Mouse (Mus musculus) liver, postnatal 0 days (tissue): ENCODE measurements around the gene Smarcd3. TPM values are rescaled to one million over a fixed set of nuclear protein-coding genes. Genes with fewer than 3 reads are reported as not detected.
A peak's percentile ranks its signal among the peaks of the same experiment; 100 is the strongest.

Source experiments
- ATAC-seq: fragments of 200-750 bp; cut with Nextera tagmentation; 2 replicates; pipeline ENCODE4 v1.8.0; 2017; ENCODE audit warnings: mild to moderate bottlenecking, moderate library complexity
- DNase-seq: peaks from one replicate; pipeline ENCODE4 v3.0.0-alpha.2; 2016
- H3K27ac ChIP-seq: fragments of 300-500 bp; sonication (generic); 2 replicates; pipeline ENCODE4 v1.5.1; 2014; ENCODE audit warnings: antibody characterized with exemption, moderate library complexity, mild to moderate bottlenecking, low read depth
- H3K27me3 ChIP-seq: fragments of 300-500 bp; sonication (generic); 2 replicates; pipeline ENCODE4 v1.6.1; 2014; ENCODE audit warnings: low read length, control low read depth, mixed read lengths; ENCODE audit not compliant: insufficient read depth
- H3K36me3 ChIP-seq: fragments of 300-500 bp; sonication (generic); replicated peaks from 2 replicates; pipeline ENCODE4 v1.6.1; 2014; ENCODE audit warnings: mild to moderate bottlenecking, control low read depth, low read length, moderate library complexity, mixed read lengths; ENCODE audit not compliant: insufficient read depth
- H3K4me1 ChIP-seq: fragments of 300-500 bp; sonication (generic); 2 replicates; pipeline ENCODE4 v1.6.1; 2014; ENCODE audit warnings: antibody characterized with exemption, mild to moderate bottlenecking, control low read depth; ENCODE audit not compliant: insufficient read depth
- H3K4me2 ChIP-seq: fragments of 300-500 bp; sonication (generic); 2 replicates; pipeline ENCODE4 v1.6.1; 2014; ENCODE audit warnings: low read depth, mild to moderate bottlenecking, low read length, moderate library complexity, mixed read lengths
- H3K4me3 ChIP-seq: fragments of 300-500 bp; sonication (generic); 2 replicates; pipeline ENCODE4 v1.5.1; 2014; ENCODE audit warnings: low read depth, low read length
- H3K9ac ChIP-seq: fragments of 300-500 bp; sonication (generic); replicated peaks from 2 replicates; pipeline ENCODE4 v1.6.1; 2014; ENCODE audit warnings: mild to moderate bottlenecking, moderate library complexity
- H3K9me3 ChIP-seq: fragments of 300-500 bp; sonication (generic); 2 replicates; pipeline ENCODE4 v1.6.1; 2016; ENCODE audit warnings: mild to moderate bottlenecking, control low read depth, low read length, mixed read lengths
- CTCF ChIP-seq: sonication (generic); IDR thresholded peaks from 2 replicates; pipeline ENCODE4 v1.5.1; 2016; ENCODE audit warnings: antibody characterized with exemption, low read depth
- EP300 ChIP-seq: IDR thresholded peaks from 2 replicates; pipeline ENCODE4 v1.6.1; 2016; ENCODE audit warnings: antibody characterized with exemption, low read depth, mild to moderate bottlenecking
- WGBS: fragments of 180-500 bp; shearing (Covaris S2); extraction: QIAGEN DNeasy Blood & Tissue Kit; methylation state at CpG from one replicate; pipeline ENCODE4 v1.1.7; 2014; ENCODE audit not compliant: insufficient replicate concordance; 5-methylcytosine and 5-hydroxymethylcytosine counted together
- polyA plus RNA-seq: library from polyadenylated mRNA; unstranded; fragments of >200 nt; fragmentation: Nextera tagmentation; extraction: Ambion mirVana; gene quantifications from 2 replicates; pipeline ENCODE4 v1.2.1, GENCODE M21; 2015

Gene Smarcd3
- 0.80 and 0.84 TPM in 2 replicates for polyA plus RNA-seq

GRCm38 (mm10) chr5:24623986-24624821 is at the start of gene Smarcd3:
Gene Smarcd3 (minus strand): TSS chr5:24624411.
- Histone ChIP-seq H3K4me1 (no peaks in the 10 kb centered on the region), H3K4me3 (0 out of 2 replicates have a peak within 1 kb of the TSS, but pooled peaks have one; percentile 21), H3K4me2 (peak within 1 kb of the TSS; percentile 61), H3K9me3 (no peaks in the 10 kb centered on the region), H3K27me3 (peaks cover 15% of the 10 kb centered on the region), H3K27ac (no peak within 1 kb of the TSS), H3K36me3 (no peaks in the 10 kb centered on the region), H3K9ac (0 out of 2 replicates have a peak within 1 kb of the TSS, but pooled peaks have one; percentile 11)
- TF ChIP-seq CTCF = no peak
- TF ChIP-seq EP300 = no peak
- DNase-seq (peak; percentile 28), ATAC-seq (peak; percentile 36; the same call in 1 of the 2 replicates)
- 7% methylated on average over 34 of the region's 37 CpGs for WGBS

- Histone ChIP-seq H3K4me3 (no peak overlapping the region), H3K36me3 (no peaks in the 10 kb centered on the region), H3K9me3 (no peaks in the 10 kb centered on the region; the same call in 1 of the 2 replicates), H3K9ac (no peak overlapping the region), H3K27me3 (no peaks in the 10 kb centered on the region), H3K27ac (no peak overlapping the region), H3K4me1 (no peaks in the 10 kb centered on the region), H3K4me2 (no peak overlapping the region)
- WGBS = 65% methylated on average over 6 of the region's 6 CpGs
- ATAC-seq (no peak), DNase-seq (no peak)
- TF ChIP-seq CTCF (no peak), EP300 (no peak)
These were observed 37.2 kb upstream of the Smarcd3 start for GRCm38 (mm10) chr5:24661457-24661856.

GRCm38 (mm10) chr5:24659708-24660423 is 35.7 kb upstream of the Smarcd3 start:
- H3K4me2 ChIP-seq = no peak overlapping the region
- H3K27me3 ChIP-seq = no peaks in the 10 kb centered on the region
- no peak overlapping the region for H3K4me3 ChIP-seq
- H3K36me3 ChIP-seq = no peaks in the 10 kb centered on the region
- ATAC-seq = no peak
- H3K9ac ChIP-seq = no peak overlapping the region
- no peaks in the 10 kb centered on the region for H3K9me3 ChIP-seq
- no peak for TF ChIP-seq CTCF
- TF ChIP-seq EP300 = no peak
- no peaks in the 10 kb centered on the region for H3K4me1 ChIP-seq
- no peak overlapping the region for H3K27ac ChIP-seq
- DNase-seq = no peak
- 62% methylated on average over 3 of the region's 4 CpGs for WGBS

GRCm38 (mm10) chr5:24657113-24657512 is 32.9 kb upstream of the Smarcd3 start:
- H3K9ac ChIP-seq = no peak overlapping the region
- H3K27ac ChIP-seq = no peak overlapping the region
- H3K4me2 ChIP-seq = no peak overlapping the region
- no peak overlapping the region for H3K4me3 ChIP-seq
- ATAC-seq (no peak), DNase-seq (no peak)
- TF ChIP-seq CTCF (no peak), EP300 (no peak)
- 49% methylated on average over 2 of the region's 2 CpGs for WGBS
- no peaks in the 10 kb centered on the region for H3K27me3 ChIP-seq
- H3K9me3 ChIP-seq = no peaks in the 10 kb centered on the region
- H3K4me1 ChIP-seq = no peaks in the 10 kb centered on the region
- no peaks in the 10 kb centered on the region for H3K36me3 ChIP-seq

- no peak overlapping the region for H3K9ac ChIP-seq
- no peak overlapping the region for H3K4me3 ChIP-seq
- no peak overlapping the region for H3K4me2 ChIP-seq
- H3K27me3 ChIP-seq = no peaks in the 10 kb centered on the region
- H3K36me3 ChIP-seq = no peaks in the 10 kb centered on the region
- TF ChIP-seq EP300 (no peak), CTCF (no peak)
- DNase-seq = no peak
- WGBS = 71% methylated on average over 6 of the region's 6 CpGs
- H3K4me1 ChIP-seq = no peaks in the 10 kb centered on the region
- no peaks in the 10 kb centered on the region for H3K9me3 ChIP-seq
- no peak for ATAC-seq
- no peak overlapping the region for H3K27ac ChIP-seq
These were observed 30.3 kb upstream of the Smarcd3 start for GRCm38 (mm10) chr5:24654491-24654890.

- TF ChIP-seq CTCF (no peak), EP300 (no peak)
- H3K36me3 ChIP-seq = no peaks in the 10 kb centered on the region
- ATAC-seq (no peak), DNase-seq (no peak)
- H3K4me3 ChIP-seq = no peak overlapping the region
- WGBS = 68% methylated on average over 5 of the region's 5 CpGs
- H3K27me3 ChIP-seq = no peaks in the 10 kb centered on the region
- no peak overlapping the region for H3K4me2 ChIP-seq
- no peaks in the 10 kb centered on the region for H3K4me1 ChIP-seq
- H3K27ac ChIP-seq = no peak overlapping the region
- H3K9me3 ChIP-seq = no peaks in the 10 kb centered on the region
- H3K9ac ChIP-seq = no peak overlapping the region
These were observed 28.6 kb upstream of the Smarcd3 start for GRCm38 (mm10) chr5:24652780-24653179.
